Mouse (Mus musculus) liver, embryonic 14.5 days (tissue): ENCODE data around the gene Cyp27a1.

Experiments used
- CTCF ChIP-seq: IDR thresholded peaks from 2 replicates; pipeline ENCODE4 v1.5.1; 2016; ENCODE audit warnings: antibody characterized with exemption, low read depth, control low read depth
- EP300 ChIP-seq: IDR thresholded peaks from 2 replicates; pipeline ENCODE4 v1.6.1; 2016; ENCODE audit warnings: antibody characterized with exemption, low read depth

- no peak for TF ChIP-seq CTCF
- TF ChIP-seq EP300 = no peak
Measured at GRCm38 (mm10) chr1:74715468-74715867, 2.1 kb downstream of the Cyp27a1 start.
